Mouse (Mus musculus): ENCODE measurements around the gene Dgcr2.

DNA sequence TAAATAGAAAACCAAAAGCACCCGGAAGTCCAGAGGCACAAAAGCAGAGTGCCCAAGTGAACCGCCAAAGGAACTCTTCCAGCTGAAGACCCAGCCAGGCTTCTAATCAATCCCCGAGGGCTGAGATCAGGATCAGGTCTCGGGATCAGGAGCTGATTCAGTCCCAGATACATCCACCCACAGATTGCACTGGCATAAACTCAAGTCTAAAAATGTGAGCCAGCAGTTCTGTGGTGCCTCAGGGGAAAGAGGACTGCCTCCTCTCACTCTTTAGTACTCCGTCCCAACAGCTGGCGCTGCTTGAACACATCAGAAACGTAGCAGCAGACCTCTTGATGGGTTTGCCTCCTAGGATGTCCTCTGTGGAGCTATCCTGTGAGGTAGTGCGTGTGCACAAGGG lies 81.8 kb downstream of the Dgcr2 start:
- TF ChIP-seq CTCF (IDR thresholded peaks at IDR 0.05; ENCODE audit: low read depth, low read length) (no peak), POLR2A (IDR thresholded peaks at IDR 0.05; ENCODE audit: extremely low read depth, insufficient read depth, low read length) (no peak)
